Mouse (Mus musculus) spleen, postnatal 36 days (tissue): ENCODE measurements around the gene Uqcr11.

Source experiments
- DNase-seq, 2 experiments: peaks; one replicate each; pipeline ENCODE4 v3.0.0; 2022; ENCODE audit warnings: low spot score in 2 of 2, mixed read lengths in 1 of 2

The Uqcr11 gene

DNA sequence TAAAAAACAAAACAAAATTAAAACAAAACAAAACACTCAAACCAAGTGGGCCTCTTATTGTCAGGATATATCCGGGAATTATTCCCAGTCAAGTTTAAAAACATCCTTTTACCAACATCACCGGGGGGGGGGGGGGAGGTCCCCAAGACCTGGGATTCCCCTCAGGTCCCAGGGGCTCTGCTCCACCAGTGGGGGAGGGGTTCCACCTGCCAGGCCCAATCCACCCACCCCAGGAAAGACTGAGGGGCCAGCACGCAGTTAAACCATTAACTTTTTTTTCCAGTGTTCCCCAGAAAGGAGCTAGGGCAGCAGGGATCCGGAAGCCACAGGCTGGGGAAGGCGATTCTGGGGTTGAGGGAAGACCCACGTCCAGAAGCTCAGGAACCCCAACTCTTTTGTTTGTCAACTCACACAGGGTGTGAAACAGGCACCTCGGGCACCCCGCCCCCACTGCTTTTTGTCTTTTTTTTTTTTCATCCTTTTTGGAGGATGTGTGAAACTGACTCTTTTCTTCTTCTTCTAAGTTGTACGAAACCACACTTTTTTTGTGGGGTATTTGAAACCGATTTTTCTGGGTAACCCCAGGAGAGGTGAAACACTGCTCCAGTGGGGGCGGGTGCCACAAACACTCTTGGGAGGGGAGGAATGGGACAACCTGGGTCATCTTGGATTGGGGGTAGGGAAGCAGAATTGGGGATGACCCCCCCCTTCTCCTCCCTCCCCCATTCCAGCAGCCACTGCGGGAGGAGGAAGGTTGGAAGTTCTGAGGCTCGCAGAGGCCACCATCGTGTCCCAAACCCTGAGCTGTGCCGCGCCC, 25.1 kb upstream of the Uqcr11 start:
- peak; percentile 57 to 61 for DNase-seq

DNA sequence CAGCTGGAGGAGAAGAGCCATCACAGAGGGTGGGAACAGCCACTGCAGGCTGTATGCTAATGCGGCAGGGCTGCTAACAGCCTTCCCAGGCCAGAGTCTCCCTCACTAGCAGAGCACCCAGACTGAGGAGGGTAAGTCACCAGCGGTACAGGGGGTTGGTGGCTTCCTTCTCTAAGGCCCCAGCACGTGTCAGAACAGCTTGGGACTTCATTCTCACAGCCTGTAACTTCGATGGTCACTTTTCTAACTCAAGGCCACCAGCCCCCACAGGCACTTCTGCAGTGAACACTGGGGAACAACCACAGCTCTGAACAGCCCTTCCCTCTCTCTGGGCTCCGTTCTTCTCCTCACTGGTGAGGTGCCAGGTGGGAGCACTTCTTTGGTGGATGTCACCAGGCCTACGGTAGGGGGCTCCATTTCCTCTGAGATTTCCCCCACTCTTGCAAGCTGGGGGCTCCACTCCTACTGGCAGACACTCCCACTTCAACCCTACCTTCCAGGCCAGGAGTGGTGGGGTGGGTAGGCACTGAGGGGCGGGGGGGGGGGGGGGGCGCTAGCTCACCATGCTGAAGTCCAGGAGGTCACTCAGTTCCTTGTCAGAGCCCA, 23.8 kb upstream of the Uqcr11 start:
- no peak for DNase-seq

DNA sequence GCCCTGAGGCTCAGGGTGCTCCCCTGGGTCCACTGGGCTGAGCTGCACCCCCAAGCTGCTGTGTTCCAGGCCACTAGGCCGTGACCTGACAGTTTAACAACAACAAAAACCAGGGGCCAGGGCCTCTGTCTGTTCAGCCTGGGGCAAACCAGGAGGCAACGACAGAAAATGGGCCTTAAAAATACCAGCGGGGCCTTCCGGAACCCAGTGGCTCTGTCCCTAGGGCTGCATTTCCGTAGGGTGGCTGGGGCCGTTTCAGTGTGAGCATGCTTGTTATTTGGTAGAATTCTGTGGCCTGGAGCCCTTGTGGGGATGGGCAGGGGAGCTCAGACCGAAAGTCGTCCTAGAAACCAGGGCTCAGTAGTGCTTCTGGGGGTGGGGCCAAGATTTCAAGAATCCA, 23.2 kb upstream of the Uqcr11 start:
- DNase-seq, result peak; percentile 81 to 82

DNA sequence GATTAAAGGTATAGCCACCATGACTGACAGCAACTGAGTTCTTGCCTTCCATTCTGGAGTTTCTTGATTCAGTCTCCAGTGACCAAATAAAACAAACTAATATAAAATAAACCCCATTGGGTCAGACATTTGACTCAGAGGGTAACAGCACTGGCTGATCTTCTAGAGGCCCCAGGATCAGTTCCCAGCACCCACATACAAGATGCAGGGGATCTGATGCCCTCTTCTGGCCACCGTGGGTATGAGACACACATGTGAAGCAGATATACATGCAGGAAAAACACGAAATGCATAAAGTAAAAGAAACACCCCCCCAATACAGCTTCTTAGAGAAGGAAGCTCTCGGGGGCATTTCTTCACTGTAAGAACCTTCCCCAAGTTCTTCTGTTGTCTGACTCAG, 18.4 kb upstream of the Uqcr11 start:
- no peak for DNase-seq

DNA sequence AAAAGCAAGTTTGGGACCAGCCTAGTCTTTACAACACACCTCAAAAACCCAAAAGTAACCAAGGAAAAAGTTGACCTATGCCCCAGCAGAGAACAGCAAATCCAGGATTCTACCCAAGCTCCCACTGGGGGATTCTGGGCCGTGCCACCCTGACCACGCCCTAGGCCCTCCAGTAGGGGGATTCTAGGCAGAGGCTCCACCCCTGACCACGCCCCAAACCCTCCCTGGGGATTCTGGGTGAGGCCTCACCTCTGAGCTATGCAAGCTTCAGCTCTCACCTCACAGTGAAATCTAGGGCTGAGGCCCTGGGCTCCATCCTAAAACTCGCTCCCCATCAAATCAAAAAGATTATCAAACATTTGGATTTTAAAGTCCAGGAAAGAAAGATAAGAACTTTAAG, 16.9 kb upstream of the Uqcr11 start:
- DNase-seq, result peak; percentile 80 to 85

DNA sequence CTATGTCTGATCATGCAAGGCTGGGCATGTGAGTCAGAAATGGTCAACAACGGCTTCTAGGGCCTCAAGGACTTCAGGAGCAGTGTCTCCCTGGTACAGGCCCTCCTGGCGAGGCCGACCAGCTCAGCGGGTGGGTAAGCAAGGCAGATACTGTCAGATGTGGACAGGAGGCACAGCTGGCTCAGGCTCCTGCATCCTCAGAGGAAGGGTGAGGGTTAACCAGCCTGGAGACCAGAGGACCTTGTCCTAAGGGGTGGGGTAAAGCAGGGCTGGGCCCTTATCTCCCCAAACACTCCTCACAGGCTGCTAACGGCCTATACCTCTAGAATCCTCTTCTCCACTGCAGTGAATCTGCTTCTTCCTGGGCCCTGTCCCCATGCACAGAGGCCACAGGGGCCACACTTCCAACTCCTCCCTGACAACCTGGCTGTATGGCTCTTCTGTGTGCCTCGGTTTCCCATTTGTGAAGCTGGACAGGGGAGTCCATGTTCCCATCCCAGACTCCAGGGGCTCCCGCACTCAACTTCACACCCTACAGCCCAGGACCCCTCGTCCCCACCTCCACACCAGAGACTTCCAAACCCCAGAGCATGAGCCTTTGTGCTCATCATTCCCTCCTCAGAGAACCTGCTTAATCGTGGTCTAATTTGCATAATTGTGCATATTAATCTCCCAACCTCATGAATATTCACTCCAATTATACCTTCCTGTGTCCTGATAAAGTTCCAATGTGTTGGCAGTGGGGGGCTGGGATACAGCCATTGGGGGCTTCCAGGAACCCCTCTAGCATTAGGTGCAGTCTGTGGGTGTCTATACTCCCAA, 15.2 kb upstream of the Uqcr11 start:
- peak; percentile 61 to 75 for DNase-seq

DNA sequence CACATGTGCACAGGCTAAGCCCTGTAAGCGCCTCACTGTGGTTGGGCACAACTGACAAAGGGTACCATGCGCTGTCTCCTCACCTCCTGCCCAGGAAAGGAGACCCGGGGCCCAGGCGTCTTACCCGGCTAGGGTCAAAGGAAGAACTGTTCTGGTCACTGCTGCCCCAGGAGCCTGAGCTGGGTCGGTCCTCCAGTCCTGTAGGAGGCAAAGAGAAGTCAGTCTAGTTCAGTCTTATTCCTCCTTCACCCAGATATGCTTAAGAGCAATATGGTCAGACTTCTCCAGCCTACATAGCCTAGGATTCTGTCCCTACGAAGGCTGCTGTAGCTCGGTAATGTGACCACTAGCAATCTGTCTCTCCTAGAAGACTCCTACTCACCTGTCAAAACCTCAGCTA, 14.6 kb upstream of the Uqcr11 start:
- no peak for DNase-seq

DNA sequence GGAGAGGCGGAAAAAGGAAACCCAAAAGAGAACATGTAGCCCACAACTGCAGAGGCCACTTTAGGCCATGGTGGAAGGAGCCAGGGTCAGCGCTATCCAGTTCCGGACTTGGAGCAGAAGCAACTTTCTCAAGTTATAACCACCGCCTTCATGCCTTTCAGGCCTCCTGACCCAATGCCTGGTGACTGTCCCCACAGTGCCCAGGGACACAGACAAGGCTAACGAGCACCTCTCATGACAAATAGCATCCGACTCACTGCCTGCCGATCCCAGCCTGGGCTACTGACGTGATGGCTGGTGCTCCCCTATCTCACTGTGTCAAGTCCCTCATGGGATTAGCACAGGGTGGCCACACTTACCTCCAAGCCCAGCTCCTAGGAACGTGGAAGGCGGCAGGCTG, 14.1 kb upstream of the Uqcr11 start:
- DNase-seq, result no peak

DNA sequence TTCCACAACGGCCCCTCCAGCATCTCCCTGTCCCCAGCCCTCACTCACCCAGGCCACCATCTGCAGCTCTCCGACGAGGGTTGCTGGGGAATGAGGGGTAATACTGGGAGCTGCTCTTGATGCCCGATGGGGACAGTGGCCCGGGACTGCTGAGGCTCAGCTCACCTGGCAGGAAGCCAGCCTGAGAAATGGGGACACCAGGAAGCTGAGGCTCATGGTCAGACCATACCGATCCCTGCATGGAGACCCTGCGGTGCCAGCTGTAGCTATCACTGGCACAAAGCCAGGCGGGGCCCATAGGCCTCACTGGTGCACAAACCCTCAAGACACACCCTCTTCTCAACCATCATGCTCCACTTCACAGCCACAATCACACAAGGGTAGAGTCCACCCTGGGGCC, 12.8 kb upstream of the Uqcr11 start:
- no peak for DNase-seq

DNA sequence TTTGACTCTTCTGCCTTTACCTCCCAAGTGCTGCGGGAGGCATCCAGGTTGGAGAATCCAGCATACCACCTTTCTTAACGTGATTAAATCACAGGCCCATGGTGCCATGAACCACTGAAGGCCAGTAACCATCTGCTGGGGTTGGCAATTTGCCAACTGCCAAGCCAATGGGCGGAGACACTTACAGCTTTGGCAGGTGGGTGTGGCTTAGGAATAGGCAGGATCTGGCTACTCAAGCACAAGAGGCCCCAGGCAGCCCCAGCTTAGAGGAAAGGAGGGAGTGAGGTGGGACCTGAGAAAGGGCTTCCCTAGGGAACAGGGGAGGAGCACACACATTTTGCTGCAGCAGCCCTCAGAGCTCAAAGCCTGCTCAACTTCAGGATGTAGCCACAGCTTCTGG, 11.7 kb upstream of the Uqcr11 start:
- no peak for DNase-seq

DNA sequence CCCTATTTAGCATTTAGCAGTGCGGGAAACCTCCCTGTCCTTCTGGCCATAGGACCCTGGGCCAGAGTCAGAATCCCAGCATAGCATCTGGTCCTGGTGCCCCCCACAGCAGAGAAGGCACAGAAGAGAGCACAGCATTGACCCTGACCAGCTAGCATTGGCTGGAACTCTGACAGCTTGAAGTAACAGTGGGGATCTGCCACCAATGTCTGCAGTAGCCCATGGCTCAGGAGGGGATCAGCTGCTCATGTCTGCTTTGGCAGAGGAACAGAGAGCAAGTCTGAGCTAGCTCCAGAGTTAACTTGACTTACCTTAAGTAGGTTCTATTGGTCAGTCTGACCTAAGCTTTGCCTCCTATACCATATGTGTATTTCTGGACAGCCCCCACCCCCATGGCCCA, 11.2 kb upstream of the Uqcr11 start:
- no peak for DNase-seq

DNA sequence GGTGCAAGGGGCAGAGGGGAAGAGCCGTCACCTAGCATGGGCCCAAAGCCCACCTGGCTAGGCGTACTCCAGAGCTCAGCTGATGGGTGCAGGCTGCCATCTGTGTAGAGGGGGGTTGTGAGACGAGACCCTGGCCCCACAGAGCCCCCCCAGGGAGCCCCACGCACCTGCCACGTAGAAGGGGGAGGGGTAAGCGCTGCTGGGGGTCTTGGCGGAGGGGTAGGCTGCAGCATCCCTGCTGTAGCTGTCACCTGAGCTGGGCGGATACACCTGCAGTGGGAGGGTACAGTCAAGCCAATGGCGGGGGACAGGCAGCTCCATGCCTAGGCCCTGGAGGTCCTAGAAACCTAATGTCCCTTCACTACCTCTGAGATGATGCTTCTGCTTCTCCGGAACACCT, 10.7 kb upstream of the Uqcr11 start:
- no peak for DNase-seq

DNA sequence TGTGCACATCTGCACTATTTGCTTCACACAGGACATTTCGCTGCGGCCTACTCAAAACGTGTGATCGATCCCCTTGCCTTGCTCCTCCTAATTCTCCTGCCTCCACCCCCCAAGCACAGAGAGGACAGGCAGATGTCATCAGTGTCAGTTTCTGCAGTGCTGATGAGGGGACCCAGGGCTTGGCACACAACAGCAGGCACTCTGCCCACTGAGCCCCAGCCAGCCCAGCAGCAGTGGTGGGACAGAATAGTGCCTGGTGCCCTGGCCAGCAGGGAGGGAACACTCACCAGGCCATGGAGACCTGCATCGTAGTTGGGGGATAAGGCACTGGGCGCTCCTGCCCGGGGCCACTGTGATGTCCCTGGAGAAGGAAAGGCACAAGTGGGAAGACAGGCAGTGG, 8.9 kb upstream of the Uqcr11 start:
- DNase-seq, result no peak

DNA sequence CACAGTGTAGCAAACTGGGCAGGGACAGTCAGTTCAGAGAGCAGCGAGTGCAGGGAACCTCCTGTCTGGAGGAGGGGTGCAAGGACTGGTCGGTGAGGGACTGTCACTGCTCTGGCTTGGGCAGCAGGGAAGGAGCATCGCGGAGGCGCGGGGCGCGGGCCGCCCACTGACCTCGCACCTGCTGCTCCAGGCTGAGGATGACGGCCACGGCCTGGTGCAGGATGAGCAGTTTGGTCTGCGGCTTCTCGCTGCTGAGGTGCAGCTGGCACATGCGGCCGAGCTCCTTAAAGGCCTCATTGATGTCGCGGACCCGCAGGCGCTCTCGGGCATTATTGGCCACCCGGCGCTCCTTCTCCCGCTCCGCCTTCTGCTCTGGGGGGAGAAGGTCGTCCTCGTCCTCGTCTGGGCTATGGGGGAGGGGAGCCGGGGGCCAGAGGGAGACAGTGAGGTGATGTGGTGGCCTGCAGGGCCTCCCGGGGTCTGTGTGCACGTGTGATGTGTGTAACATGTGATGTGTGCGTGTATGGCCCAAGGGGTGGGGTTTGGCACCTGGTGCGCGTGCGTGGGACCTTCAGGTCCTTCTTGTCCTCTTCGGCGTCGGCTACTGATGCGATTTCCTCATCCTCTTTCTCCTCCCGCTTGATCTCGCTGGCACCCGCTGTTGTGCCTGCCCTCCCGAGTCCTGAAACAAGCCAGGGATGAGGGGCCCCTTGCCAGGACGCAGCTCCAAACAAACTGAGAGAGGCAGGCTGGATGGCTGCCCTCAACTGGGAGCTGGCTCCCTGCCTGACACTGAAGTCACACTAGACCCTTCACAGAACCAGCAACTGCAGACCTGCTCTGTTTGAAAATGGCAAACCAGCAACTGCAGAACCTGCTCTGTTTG, 6.3 kb upstream of the Uqcr11 start:
- no peak for DNase-seq

DNA sequence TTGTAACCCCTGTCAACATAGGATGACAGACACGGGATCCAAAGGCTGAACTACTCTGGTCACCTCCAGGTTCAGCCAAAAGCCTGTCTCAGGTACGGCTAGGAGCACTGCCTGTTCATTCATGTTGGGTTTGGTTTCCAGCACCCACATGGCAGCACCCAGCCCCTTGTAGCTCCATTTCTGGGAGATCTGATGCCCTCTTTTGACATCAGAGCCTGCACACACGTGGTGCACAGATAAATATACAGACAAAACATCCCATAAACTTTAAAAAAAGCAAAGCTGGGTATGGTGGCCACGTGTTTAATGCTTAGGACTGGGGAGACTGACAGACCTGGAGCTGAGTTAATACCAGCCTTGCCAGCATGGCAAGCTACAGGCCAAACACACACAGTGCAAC, 1.3 kb upstream of the Uqcr11 start:
- no peak for DNase-seq

DNA sequence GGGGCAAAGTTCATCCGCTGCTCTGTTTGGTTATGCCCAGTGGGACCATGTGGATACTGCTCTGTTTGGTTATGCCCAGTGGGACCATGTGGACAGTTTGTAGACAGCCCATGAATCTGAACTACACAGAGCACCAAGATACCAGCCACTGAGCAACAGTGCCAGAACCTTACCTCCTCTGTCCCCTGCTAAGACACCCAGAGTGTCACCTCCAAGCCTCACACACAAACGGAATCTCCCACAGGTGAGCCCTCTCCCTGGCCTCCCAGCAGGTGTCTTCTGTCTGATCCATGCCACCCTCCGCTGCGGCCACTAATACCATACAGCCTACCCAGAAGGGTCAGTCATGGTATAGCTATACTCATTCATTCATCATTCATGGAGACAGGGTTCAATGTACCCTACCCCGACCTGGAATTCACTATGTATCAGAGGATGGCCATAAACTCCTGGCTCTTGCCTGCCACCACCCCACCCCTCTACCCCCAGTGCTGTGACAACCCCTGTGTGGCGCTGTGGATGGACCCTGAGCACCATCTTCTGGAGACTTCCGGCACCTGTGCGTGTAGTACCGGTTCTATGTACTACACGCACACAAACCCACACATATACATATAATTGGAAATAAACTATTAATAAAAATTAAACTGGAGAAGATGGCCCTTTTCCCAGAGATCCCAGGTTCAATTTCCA, 1.0 kb downstream of the Uqcr11 start:
- DNase-seq, result no peak

DNA sequence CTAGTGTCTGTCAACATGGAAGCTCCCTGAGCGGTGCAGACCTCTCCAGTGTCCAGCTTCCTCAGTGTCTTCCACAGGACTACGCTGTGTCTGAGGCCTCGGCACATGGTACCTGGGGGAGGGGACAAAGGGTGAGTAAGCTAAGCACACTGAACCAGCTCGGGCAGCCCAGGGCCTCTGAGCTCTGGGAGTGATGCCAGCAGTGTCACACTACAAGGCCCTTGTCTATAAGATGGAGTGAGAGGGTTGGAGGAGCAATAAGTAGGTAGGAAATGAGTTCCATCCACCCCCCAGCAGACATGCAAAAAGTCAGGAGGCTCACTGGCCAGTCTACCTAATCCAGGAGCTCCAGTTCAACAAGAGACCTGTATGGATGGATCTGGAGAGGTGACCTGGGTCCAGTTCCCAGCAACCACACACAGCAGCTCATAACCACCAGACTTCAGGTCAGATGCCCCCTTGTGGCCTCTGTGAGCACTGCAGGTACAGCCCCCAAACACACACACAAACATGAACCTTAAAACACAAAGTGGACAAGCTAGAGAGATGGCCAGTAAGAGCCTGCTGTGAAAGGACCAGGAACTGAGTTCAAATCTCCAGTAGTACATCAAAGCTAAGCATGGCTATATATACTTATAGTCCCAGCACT, 3.5 kb downstream of the Uqcr11 start:
- no peak for DNase-seq

DNA sequence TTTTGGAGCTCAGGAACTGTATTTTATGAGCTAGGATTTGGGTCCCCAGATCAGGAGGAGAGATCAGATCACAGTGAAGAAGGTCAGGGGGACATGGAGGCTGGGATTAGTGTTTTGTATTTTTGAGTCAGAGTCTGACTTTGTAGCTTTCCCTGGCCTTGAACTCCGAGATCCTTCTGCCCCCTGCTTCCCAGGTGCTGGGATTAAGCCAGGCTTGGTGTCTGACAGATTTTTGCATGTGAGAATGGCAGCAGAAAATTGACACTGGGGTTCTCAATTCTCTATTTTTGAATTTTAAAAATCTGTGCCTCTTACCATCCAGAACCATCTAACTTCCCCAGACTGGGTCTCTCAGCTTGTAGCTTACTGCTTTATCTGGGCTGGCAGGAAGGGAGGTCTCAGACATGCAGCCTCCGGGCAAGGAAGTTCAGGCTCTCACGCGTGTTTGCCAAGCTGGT, 5.9 kb downstream of the Uqcr11 start:
- no peak for DNase-seq

DNA sequence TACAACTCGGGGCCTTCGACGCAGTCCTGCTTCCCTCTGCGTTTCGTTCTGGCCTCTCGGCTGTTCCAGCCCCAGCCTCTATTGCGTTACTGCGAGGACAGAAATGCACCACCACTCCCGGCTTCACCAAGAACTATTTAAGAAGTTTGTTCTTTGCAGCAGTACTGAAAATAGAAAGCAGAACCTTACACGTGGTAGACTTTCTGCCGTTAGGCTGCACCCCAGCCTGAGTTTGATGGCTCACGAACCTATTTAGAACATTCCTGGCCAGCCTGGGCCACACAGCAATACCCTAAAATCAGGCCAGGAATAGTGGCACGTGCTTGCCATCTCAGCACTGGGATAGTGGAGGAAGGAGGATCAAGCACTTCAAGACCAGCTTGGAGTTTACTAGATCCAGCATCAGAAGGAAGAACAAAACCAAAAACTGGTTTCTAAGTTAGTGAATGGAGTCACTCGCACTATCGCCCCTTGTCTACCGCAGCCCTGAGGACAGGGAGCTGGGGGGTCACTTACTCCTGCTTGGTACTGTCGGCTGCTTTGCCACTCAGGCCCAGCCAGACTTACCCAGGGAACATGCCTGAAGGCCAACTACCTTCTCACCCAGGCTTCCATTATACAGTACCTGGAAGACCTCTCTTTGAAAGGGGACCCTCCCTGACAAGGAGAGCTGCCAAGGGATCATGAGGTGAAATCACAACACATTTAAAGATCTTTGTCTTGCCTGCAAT, 6.5 kb downstream of the Uqcr11 start:
- DNase-seq, result no peak
